Mouse (Mus musculus): ENCODE data around the gene Dph2. TPM values are rescaled to one million over a fixed set of nuclear protein-coding genes. Genes with fewer than 3 reads are reported as not detected.

Gene Dph2
- total RNA-seq, 2 experiments from 2014 or later = 3.1 to 3.2 TPM

GRCm38 (mm10) chr4:117878301-117878700 lies 13.5 kb downstream of the Dph2 start:
- no peak for DNase-seq (ENCODE audit: low spot score)

- no peak for DNase-seq (ENCODE audit: low spot score)
Measured at GRCm38 (mm10) chr4:117873615-117874014, 18.2 kb downstream of the Dph2 start.

GRCm38 (mm10) chr4:117872471-117872886 lies 19.4 kb downstream of the Dph2 start, which contains the start of gene Ccdc24:
Ccdc24 (minus strand) TSS chr4:117872557.
- no peak for DNase-seq (ENCODE audit: low spot score)

GRCm38 (mm10) chr4:117871787-117872186 lies 20.0 kb downstream of the Dph2 start:
- no peak for DNase-seq (ENCODE audit: low spot score)

GRCm38 (mm10) chr4:117870437-117870836 lies 21.4 kb downstream of the Dph2 start:
- no peak for DNase-seq (ENCODE audit: low spot score)

GRCm38 (mm10) chr4:117869317-117869716 lies 22.5 kb downstream of the Dph2 start:
- no peak for DNase-seq (ENCODE audit: low spot score)

- DNase-seq (ENCODE audit: low spot score) = peak; percentile 48
Measured at GRCm38 (mm10) chr4:117867823-117868222, 24.0 kb downstream of the Dph2 start.

- DNase-seq (ENCODE audit: low spot score) = no peak
Measured at GRCm38 (mm10) chr4:117867000-117867399, 24.8 kb downstream of the Dph2 start.

- peak; percentile 89 for DNase-seq (ENCODE audit: low spot score)
Measured at GRCm38 (mm10) chr4:117866083-117866482, 25.7 kb downstream of the Dph2 start.

- no peak for DNase-seq (ENCODE audit: low spot score)
Measured at GRCm38 (mm10) chr4:117862823-117863222, 29.0 kb downstream of the Dph2 start.

- no peak for DNase-seq (ENCODE audit: low spot score)
Measured at GRCm38 (mm10) chr4:117860570-117860969, 31.3 kb downstream of the Dph2 start.

GRCm38 (mm10) chr4:117858794-117859193 lies 33.0 kb downstream of the Dph2 start:
- peak; percentile 76 for DNase-seq (ENCODE audit: low spot score)

GRCm38 (mm10) chr4:117855146-117855545 lies 36.7 kb downstream of the Dph2 start:
- DNase-seq (ENCODE audit: low spot score) = no peak

- DNase-seq (ENCODE audit: low spot score) = no peak
Measured at GRCm38 (mm10) chr4:117852152-117852868, 39.5 kb downstream of the Dph2 start.

- DNase-seq (ENCODE audit: low spot score) = peak; percentile 48
Measured at GRCm38 (mm10) chr4:117850871-117851270, 41.0 kb downstream of the Dph2 start.

- DNase-seq (ENCODE audit: low spot score) = peak; percentile 62
Measured at GRCm38 (mm10) chr4:117850176-117850575, 41.7 kb downstream of the Dph2 start.

GRCm38 (mm10) chr4:117849506-117849905 lies 42.3 kb downstream of the Dph2 start:
- no peak for DNase-seq (ENCODE audit: low spot score)

GRCm38 (mm10) chr4:117849063-117849462 lies 42.8 kb downstream of the Dph2 start:
- no peak for DNase-seq (ENCODE audit: low spot score)

GRCm38 (mm10) chr4:117847011-117847410 lies 44.8 kb downstream of the Dph2 start:
- DNase-seq (ENCODE audit: low spot score) = no peak

GRCm38 (mm10) chr4:117846261-117846660 lies 45.6 kb downstream of the Dph2 start:
- DNase-seq (ENCODE audit: low spot score) = no peak

- DNase-seq (ENCODE audit: low spot score) = no peak
Measured at GRCm38 (mm10) chr4:117845316-117845715, 46.5 kb downstream of the Dph2 start.

- DNase-seq (ENCODE audit: low spot score) = no peak
Measured at GRCm38 (mm10) chr4:117844467-117844866, 47.4 kb downstream of the Dph2 start.

- DNase-seq (ENCODE audit: low spot score) = no peak
Measured at GRCm38 (mm10) chr4:117843101-117843500, 48.7 kb downstream of the Dph2 start.
